Mouse (Mus musculus): ENCODE measurements around the gene Car15. TPM values are rescaled to one million over a fixed set of nuclear protein-coding genes. Genes with fewer than 3 reads are reported as not detected.

Car15 gene
- polyA plus RNA-seq (2012; ENCODE audit: insufficient read depth, low replicate concordance), result 3.2 TPM in 1 of 2 replicates, not detected in the other

- Histone ChIP-seq H3K9me3 (no peaks in the 10 kb centered on the region; the same call in 1 of the 2 replicates), H3K4me1 (peaks cover 16% of the 10 kb centered on the region), H3K4me3 (replicated peaks) (no peak within 1 kb of the TSS), H3K27me3 (replicated peaks) (peaks cover 57% of the 10 kb centered on the region), H3K36me3 (replicated peaks; ENCODE audit: low read length) (peaks cover 38% of the 10 kb centered on the region)
- no peak for TF ChIP-seq GATA1 (IDR thresholded peaks at IDR 0.05; ENCODE audit: borderline replicate concordance, low read length)
- TF ChIP-seq FLI1 (IDR thresholded peaks at IDR 0.05; ENCODE audit: low read length), result no peak
Observed at GRCm38 (mm10) chr16:17838051-17838450, at the start of gene Car15. Car15 (minus strand) TSS chr16:17838364.

GRCm38 (mm10) chr16:17884116-17884515, 46.0 kb upstream of the Car15 start:
- no peaks in the 10 kb centered on the region for H3K9me3 ChIP-seq
- H3K27me3 ChIP-seq (replicated peaks), result no peaks in the 10 kb centered on the region
- H3K4me3 ChIP-seq (replicated peaks), result no peak overlapping the region
- H3K4me1 ChIP-seq, result peaks cover 58% of the 10 kb centered on the region
- TF ChIP-seq FLI1 (IDR thresholded peaks at IDR 0.05; ENCODE audit: low read length), result no peak
- no peak for TF ChIP-seq GATA1 (IDR thresholded peaks at IDR 0.05; ENCODE audit: borderline replicate concordance, low read length)
- peaks cover 51% of the 10 kb centered on the region for H3K36me3 ChIP-seq (replicated peaks; ENCODE audit: low read length)

GRCm38 (mm10) chr16:17882196-17882595, 44.0 kb upstream of the Car15 start:
- TF ChIP-seq FLI1 (IDR thresholded peaks at IDR 0.05; ENCODE audit: low read length) (no peak), GATA1 (IDR thresholded peaks at IDR 0.05; ENCODE audit: borderline replicate concordance, low read length) (no peak)
- H3K36me3 ChIP-seq (replicated peaks; ENCODE audit: low read length), result peaks cover 70% of the 10 kb centered on the region
- peaks cover 67% of the 10 kb centered on the region for H3K4me1 ChIP-seq
- no peak overlapping the region for H3K4me3 ChIP-seq (replicated peaks)
- no peaks in the 10 kb centered on the region for H3K27me3 ChIP-seq (replicated peaks)
- peaks cover 4% of the 10 kb centered on the region; the same call in 1 of the 2 replicates for H3K9me3 ChIP-seq

GRCm38 (mm10) chr16:17879571-17879970, 41.4 kb upstream of the Car15 start:
- Histone ChIP-seq H3K27me3 (replicated peaks) (no peaks in the 10 kb centered on the region), H3K4me3 (replicated peaks) (peak overlapping the region; percentile 47), H3K4me1 (peaks cover 55% of the 10 kb centered on the region), H3K36me3 (replicated peaks; ENCODE audit: low read length) (peaks cover 66% of the 10 kb centered on the region), H3K9me3 (peaks cover 4% of the 10 kb centered on the region; the same call in 1 of the 2 replicates)
- TF ChIP-seq FLI1 (IDR thresholded peaks at IDR 0.05; ENCODE audit: low read length), result no peak
- no peak for TF ChIP-seq GATA1 (IDR thresholded peaks at IDR 0.05; ENCODE audit: borderline replicate concordance, low read length)

GRCm38 (mm10) chr16:17876096-17876495, 37.9 kb upstream of the Car15 start:
- no peak overlapping the region for H3K4me3 ChIP-seq (replicated peaks)
- H3K27me3 ChIP-seq (replicated peaks), result no peaks in the 10 kb centered on the region
- H3K36me3 ChIP-seq (replicated peaks; ENCODE audit: low read length), result peaks cover 67% of the 10 kb centered on the region
- peaks cover 4% of the 10 kb centered on the region; the same call in 1 of the 2 replicates for H3K9me3 ChIP-seq
- peaks cover 49% of the 10 kb centered on the region for H3K4me1 ChIP-seq
- no peak for TF ChIP-seq GATA1 (IDR thresholded peaks at IDR 0.05; ENCODE audit: borderline replicate concordance, low read length)
- TF ChIP-seq FLI1 (IDR thresholded peaks at IDR 0.05; ENCODE audit: low read length), result no peak

GRCm38 (mm10) chr16:17875174-17875573, 37.0 kb upstream of the Car15 start:
- TF ChIP-seq GATA1 (IDR thresholded peaks at IDR 0.05; ENCODE audit: borderline replicate concordance, low read length) (no peak), FLI1 (IDR thresholded peaks at IDR 0.05; ENCODE audit: low read length) (no peak)
- Histone ChIP-seq H3K36me3 (replicated peaks; ENCODE audit: low read length) (peaks cover 74% of the 10 kb centered on the region), H3K27me3 (replicated peaks) (no peaks in the 10 kb centered on the region), H3K4me1 (peaks cover 49% of the 10 kb centered on the region), H3K4me3 (replicated peaks) (no peak overlapping the region), H3K9me3 (peaks cover 4% of the 10 kb centered on the region; the same call in 1 of the 2 replicates)

GRCm38 (mm10) chr16:17872995-17873394, 34.8 kb upstream of the Car15 start:
- Histone ChIP-seq H3K9me3 (no peaks in the 10 kb centered on the region), H3K27me3 (replicated peaks) (no peaks in the 10 kb centered on the region), H3K36me3 (replicated peaks; ENCODE audit: low read length) (peaks cover 74% of the 10 kb centered on the region), H3K4me1 (peaks cover 45% of the 10 kb centered on the region), H3K4me3 (replicated peaks) (no peak overlapping the region)
- no peak for TF ChIP-seq FLI1 (IDR thresholded peaks at IDR 0.05; ENCODE audit: low read length)
- no peak for TF ChIP-seq GATA1 (IDR thresholded peaks at IDR 0.05; ENCODE audit: borderline replicate concordance, low read length)

GRCm38 (mm10) chr16:17871248-17871647, 33.1 kb upstream of the Car15 start:
- Histone ChIP-seq H3K36me3 (replicated peaks; ENCODE audit: low read length) (peaks cover 75% of the 10 kb centered on the region), H3K4me3 (replicated peaks) (no peak overlapping the region), H3K27me3 (replicated peaks) (no peaks in the 10 kb centered on the region), H3K4me1 (peaks cover 35% of the 10 kb centered on the region), H3K9me3 (no peaks in the 10 kb centered on the region)
- TF ChIP-seq FLI1 (IDR thresholded peaks at IDR 0.05; ENCODE audit: low read length), result no peak
- TF ChIP-seq GATA1 (IDR thresholded peaks at IDR 0.05; ENCODE audit: borderline replicate concordance, low read length), result no peak

GRCm38 (mm10) chr16:17865770-17866169, 27.6 kb upstream of the Car15 start:
- Histone ChIP-seq H3K4me3 (replicated peaks) (no peak overlapping the region), H3K9me3 (no peaks in the 10 kb centered on the region), H3K36me3 (replicated peaks; ENCODE audit: low read length) (peaks cover 81% of the 10 kb centered on the region), H3K4me1 (peaks cover 9% of the 10 kb centered on the region), H3K27me3 (replicated peaks) (no peaks in the 10 kb centered on the region)
- TF ChIP-seq GATA1 (IDR thresholded peaks at IDR 0.05; ENCODE audit: borderline replicate concordance, low read length), result no peak
- no peak for TF ChIP-seq FLI1 (IDR thresholded peaks at IDR 0.05; ENCODE audit: low read length)

GRCm38 (mm10) chr16:17865293-17865692, 27.1 kb upstream of the Car15 start:
- peaks cover 13% of the 10 kb centered on the region for H3K4me1 ChIP-seq
- no peaks in the 10 kb centered on the region for H3K9me3 ChIP-seq
- H3K36me3 ChIP-seq (replicated peaks; ENCODE audit: low read length), result peaks cover 81% of the 10 kb centered on the region
- TF ChIP-seq GATA1 (IDR thresholded peaks at IDR 0.05; ENCODE audit: borderline replicate concordance, low read length) (no peak), FLI1 (IDR thresholded peaks at IDR 0.05; ENCODE audit: low read length) (no peak)
- H3K4me3 ChIP-seq (replicated peaks), result no peak overlapping the region
- no peaks in the 10 kb centered on the region for H3K27me3 ChIP-seq (replicated peaks)
